Mouse (Mus musculus) forelimb bud, embryonic 11.5 days (tissue): ENCODE measurements around the gene Hba-a2.

Source experiments
- DNase-seq: peaks from one replicate; pipeline ENCODE4 v3.0.0-alpha.2; 2012; ENCODE audit warnings: low read depth, low spot score

The Hba-a2 gene

DNA sequence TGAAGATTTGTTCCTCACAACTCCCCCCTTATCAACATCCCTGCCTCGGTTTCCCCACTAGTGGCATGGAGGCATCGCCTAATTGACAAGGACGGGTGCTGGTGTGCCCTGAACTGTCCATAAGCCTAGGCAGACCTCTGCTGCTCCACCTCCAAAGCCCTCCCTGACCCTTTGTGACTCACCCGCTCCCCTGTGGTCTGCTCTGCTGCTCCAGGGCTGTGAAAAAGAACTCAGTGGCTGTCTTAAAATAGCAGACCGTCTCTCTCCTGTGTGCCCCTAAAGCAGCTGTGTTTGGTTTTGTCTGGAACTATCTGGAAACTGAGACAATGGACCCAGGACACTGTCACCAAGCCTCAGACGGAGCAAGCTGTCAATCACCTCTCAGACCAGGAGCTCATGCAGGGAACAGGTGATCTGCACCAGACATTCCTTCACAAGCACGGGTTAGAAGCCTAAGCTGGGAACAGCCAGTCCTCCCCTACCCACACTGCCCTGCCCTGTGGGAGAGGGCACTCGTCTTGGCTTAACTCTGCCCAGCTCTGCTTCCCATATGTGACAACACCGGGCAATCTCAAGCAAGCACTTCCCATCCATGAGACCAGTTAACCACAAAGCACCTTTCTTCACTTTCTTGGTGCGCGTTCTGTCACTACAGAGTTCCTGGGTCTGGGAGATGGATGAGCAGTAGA, 24.4 kb downstream of the Hba-a2 start:
- DNase-seq: no peak

- DNase-seq: peak; percentile 50
These were observed 24.9 kb downstream of the Hba-a2 start for GRCm38 (mm10) chr11:32321196-32321565.

- DNase-seq: peak; percentile 82
These were observed 28.3 kb downstream of the Hba-a2 start for GRCm38 (mm10) chr11:32324609-32325008.

- DNase-seq: no peak
These were observed 34.8 kb downstream of the Hba-a2 start for GRCm38 (mm10) chr11:32331075-32331474.

- no peak for DNase-seq
These were observed 35.6 kb downstream of the Hba-a2 start for GRCm38 (mm10) chr11:32331861-32332260.

DNA sequence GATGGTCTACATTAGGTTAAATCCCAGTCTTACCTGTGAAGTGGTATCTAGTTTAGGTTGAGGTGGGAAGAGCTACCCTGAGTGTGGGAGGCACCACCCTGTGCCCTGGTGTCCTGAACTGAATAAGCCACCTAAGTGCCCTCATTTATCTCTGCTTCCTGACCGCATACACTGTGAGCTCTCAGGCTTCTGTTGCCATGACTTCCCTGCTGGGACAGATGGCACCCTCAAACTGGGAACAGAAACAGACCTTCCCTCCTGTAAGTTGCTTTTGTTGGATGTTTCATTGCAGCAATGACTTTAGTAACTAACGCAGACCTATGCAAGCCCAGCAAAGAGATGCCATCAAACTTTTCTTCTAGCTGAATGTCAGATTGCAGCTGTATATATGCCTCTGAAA, 36.9 kb downstream of the Hba-a2 start:
- DNase-seq: no peak

DNA sequence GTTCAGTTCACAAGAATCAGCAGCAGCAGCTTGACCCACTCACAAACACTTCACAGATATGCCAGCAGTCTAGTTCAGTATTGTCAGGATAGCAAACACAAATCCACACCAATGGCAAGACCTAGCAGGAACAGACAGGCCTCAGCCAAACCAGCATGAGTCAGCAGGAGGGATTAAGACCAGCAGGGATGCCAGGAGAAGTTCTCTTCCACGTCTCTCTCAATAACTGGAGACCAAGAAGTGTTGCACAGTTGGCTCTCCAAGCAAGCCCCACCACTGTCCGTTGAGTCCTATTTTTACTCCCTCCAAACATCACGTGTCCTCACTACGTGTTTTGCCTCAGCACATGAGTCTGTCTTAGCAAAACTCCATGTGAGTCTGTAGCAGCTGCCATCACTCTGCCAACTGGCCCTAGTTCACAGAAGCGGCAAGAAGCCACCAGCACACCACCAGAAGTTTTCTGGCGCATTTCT, 40.2 kb downstream of the Hba-a2 start:
- DNase-seq: no peak

DNA sequence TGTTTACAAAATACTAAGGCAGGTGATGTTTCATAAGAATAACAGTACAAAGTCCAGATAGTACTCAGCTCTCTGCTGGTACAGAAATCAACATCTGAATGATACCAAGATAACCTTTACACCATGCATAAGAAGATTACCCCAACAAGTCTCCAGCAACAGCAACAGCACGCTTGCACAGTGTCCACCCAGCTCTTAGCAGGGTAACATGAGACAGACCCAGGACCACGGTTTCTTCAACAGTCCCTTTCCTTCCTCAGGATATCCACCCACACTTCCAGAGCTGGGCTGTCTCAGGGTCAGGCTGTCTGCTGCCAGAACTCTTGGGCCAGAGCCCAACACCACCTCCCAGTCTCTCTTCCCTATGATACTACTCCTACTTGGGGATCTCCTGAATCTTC, 42.8 kb downstream of the Hba-a2 start:
- no peak for DNase-seq

DNA sequence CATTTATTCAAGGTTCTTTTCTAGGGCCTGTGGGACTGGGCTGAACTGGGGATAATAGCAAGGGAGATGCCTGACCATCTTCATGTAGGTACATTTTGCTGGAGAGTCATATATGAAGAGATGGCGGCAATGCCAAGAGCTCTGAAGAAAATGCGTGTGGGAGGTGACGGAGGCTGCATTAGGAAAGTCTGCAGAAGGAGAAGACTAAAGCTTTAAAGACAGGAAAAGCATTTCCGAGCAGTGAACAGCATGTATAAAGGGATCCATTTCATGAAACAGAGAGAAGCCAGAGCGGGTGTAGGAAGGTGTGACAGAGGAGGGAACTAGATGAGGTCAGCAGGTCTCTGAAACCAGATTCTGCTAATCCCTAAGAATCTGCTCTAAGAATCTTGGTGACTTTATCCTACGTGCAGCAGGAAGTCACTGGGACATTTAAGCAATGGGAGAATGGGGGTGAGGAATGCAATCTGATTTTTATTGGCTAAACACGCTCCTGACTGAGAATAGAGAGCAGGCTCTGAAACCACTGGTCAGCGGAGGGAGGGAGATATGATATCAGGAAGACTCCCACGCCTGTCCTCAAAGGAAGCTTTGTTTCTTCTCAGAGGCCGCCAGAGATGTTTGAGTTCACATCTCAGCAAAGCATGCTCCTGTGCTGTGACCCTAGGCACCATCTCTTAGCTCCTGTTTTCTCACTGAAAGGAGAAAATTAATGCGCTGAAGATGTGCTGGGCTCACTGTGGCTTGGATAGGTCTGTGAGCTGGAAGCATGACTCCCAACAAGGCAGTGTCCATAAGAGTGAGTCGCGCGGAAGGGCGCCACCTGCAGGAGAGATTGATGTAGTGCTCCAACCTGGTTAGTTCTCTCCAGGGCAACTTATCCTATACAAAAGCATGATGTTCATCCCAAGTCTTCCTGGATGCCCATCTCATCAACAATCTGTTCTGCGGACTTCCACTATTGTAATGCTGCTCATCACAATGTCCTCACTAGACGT, 44.5 kb downstream of the Hba-a2 start:
- DNase-seq: peak; percentile 65

- no peak for DNase-seq
These were observed 46.5 kb downstream of the Hba-a2 start for GRCm38 (mm10) chr11:32342770-32343191.

DNA sequence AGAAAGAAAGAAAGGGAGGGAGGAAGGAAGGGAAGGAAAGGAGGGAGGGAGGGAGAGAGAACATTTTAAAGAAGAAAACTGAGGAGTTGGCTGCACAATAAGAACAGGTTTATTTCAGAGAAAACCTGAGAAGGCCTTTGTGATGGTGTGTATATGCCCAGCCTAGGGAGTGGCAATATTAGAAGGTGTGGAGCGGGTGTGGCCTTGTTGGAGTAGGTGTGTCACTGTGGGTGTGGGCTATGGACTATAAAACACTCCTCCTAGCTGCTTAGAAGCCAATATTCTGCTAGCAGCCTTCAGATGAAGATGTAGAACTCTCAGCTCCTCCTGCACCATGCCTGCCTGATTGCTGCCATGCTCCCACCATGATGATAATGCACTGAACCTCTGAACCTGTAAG, 47.1 kb downstream of the Hba-a2 start:
- DNase-seq: no peak

DNA sequence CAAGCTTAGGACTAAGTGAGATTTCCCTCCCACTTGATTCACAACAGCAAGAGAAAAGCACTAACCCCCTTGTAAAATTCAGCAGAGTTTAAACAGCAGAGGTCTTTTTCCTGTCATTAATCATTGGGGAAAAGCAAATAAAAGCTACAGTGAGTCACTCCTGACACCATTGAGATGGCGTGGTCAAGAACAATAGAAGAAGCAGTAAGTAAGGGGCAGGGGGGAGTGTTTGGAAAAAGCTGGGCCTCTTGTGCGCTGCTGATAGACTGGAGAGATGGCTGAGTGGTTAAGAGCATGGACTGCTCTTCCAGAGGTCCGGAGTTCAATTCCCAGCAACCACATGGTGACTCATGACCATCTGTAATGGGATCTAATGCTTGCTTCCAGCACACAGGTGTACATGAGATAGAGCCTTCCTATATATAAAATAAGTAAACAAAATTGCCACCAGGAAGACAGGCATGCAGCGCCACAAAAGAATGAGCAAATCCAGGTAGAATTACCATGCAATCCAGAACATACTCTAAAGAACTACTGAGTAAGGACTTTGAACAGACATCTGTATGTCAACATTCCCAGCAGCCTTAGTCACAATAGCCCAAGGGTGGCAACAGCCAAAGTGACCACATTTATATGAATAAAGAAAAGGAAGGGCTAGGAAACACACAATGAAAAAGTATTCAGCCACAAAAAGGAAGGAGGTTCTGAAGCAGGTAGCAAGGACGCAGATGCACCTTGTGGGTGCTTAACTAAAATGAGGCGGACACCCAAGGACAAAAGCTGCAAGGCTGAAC, 49.4 kb downstream of the Hba-a2 start:
- DNase-seq: no peak
